Mouse (Mus musculus) lung, embryonic 16.5 days (tissue): ENCODE results near the gene Uts2. TPM values are rescaled to one million over a fixed set of nuclear protein-coding genes. Genes with fewer than 3 reads are reported as not detected.

ENCODE experiments used
- ATAC-seq: fragments of 200-750 bp; cut with Nextera tagmentation; 2 replicates; pipeline ENCODE4 v1.8.0; 2017; ENCODE audit warnings: low read depth, mild to moderate bottlenecking, moderate library complexity
- H3K27ac ChIP-seq: fragments of 300-500 bp; sonication (generic); 2 replicates; pipeline ENCODE4 v1.5.1; 2014; ENCODE audit warnings: mild to moderate bottlenecking, control low read depth, low read length
- H3K27me3 ChIP-seq: fragments of 300-500 bp; sonication (generic); 2 replicates; pipeline ENCODE4 v1.6.1; 2014; ENCODE audit warnings: low read depth, low read length, mixed read lengths; ENCODE audit not compliant: control insufficient read depth, insufficient read depth
- H3K36me3 ChIP-seq: fragments of 300-500 bp; sonication (generic); 2 replicates; pipeline ENCODE4 v1.6.1; 2014; ENCODE audit warnings: low read length; ENCODE audit not compliant: control insufficient read depth, insufficient read depth
- H3K4me1 ChIP-seq: fragments of 300-500 bp; sonication (generic); replicated peaks from 2 replicates; pipeline ENCODE4 v1.6.1; 2014; ENCODE audit warnings: low read length, mixed read lengths; ENCODE audit not compliant: control insufficient read depth, insufficient read depth
- H3K4me2 ChIP-seq: fragments of 300-500 bp; sonication (generic); 2 replicates; pipeline ENCODE4 v1.6.1; 2014; ENCODE audit warnings: low read depth, low read length, control low read depth
- H3K4me3 ChIP-seq: fragments of 300-500 bp; sonication (generic); 2 replicates; pipeline ENCODE4 v1.5.1; 2014; ENCODE audit warnings: mild to moderate bottlenecking, low read length, control low read depth
- H3K9ac ChIP-seq: fragments of 300-500 bp; sonication (generic); 2 replicates; pipeline ENCODE4 v1.6.1; 2014; ENCODE audit warnings: low read length, control low read depth
- H3K9me3 ChIP-seq: fragments of 300-500 bp; sonication (generic); 2 replicates; pipeline ENCODE4 v1.6.1; 2016; ENCODE audit warnings: low read length; ENCODE audit not compliant: control insufficient read depth
- WGBS: fragments of 180-500 bp; shearing (Covaris S2); extraction: QIAGEN DNeasy Blood & Tissue Kit; methylation state at CpG from one replicate; pipeline ENCODE4 v1.1.7; 2014; 5-methylcytosine and 5-hydroxymethylcytosine counted together
- polyA plus RNA-seq: library from polyadenylated mRNA; unstranded; fragments of >200 nt; fragmentation: Nextera tagmentation; extraction: Ambion mirVana; gene quantifications from 2 replicates; pipeline ENCODE4 v1.2.1, GENCODE M21; 2015

The Uts2 gene
- polyA plus RNA-seq, 1 experiment from 2014 or later = not detected

- no peak overlapping the region for H3K4me2 ChIP-seq
- no peak overlapping the region for H3K9ac ChIP-seq
- no peak overlapping the region for H3K4me3 ChIP-seq
- H3K9me3 ChIP-seq = no peaks in the 10 kb centered on the region
- no peaks in the 10 kb centered on the region for H3K36me3 ChIP-seq
- WGBS = 87% methylated on average over 11 of the region's 11 CpGs
- ATAC-seq = no peak
- no peak overlapping the region for H3K27ac ChIP-seq
- H3K4me1 ChIP-seq = no peaks in the 10 kb centered on the region
- H3K27me3 ChIP-seq = no peaks in the 10 kb centered on the region
These were observed 40.9 kb downstream of the Uts2 start for GRCm38 (mm10) chr4:151037800-151038199.

- H3K27ac ChIP-seq = no peak overlapping the region
- no peaks in the 10 kb centered on the region for H3K9me3 ChIP-seq
- H3K4me2 ChIP-seq = no peak overlapping the region
- WGBS = 78% methylated on average over 5 of the region's 5 CpGs
- ATAC-seq = no peak
- no peak overlapping the region for H3K4me3 ChIP-seq
- no peaks in the 10 kb centered on the region for H3K27me3 ChIP-seq
- H3K36me3 ChIP-seq = peaks cover 1% of the 10 kb centered on the region; the same call in 1 of the 2 replicates
- H3K9ac ChIP-seq = no peak overlapping the region
- peaks cover 8% of the 10 kb centered on the region for H3K4me1 ChIP-seq
These were observed 44.6 kb downstream of the Uts2 start for GRCm38 (mm10) chr4:151041506-151041905.

GRCm38 (mm10) chr4:151043281-151043680, 46.4 kb downstream of the Uts2 start:
- H3K9me3 ChIP-seq = no peaks in the 10 kb centered on the region
- peak overlapping the region; percentile 66 for H3K4me3 ChIP-seq
- peak overlapping the region; percentile 79 for H3K9ac ChIP-seq
- peaks cover 8% of the 10 kb centered on the region for H3K4me1 ChIP-seq
- no peaks in the 10 kb centered on the region for H3K27me3 ChIP-seq
- WGBS = 30% methylated on average over 5 of the region's 5 CpGs
- ATAC-seq = peak; percentile 44; the same call in 1 of the 2 replicates
- H3K27ac ChIP-seq = peak overlapping the region; percentile 85
- H3K4me2 ChIP-seq = peak overlapping the region; percentile 76
- peaks cover 8% of the 10 kb centered on the region; the same call in 1 of the 2 replicates for H3K36me3 ChIP-seq

GRCm38 (mm10) chr4:151044037-151044943, 47.4 kb downstream of the Uts2 start, which contains the start of gene Per3:
Gene Per3 (minus strand): TSS chr4:151044665.
- Histone ChIP-seq H3K9ac (peak within 1 kb of the TSS; percentile 79), H3K4me1 (peaks cover 8% of the 10 kb centered on the region), H3K9me3 (no peaks in the 10 kb centered on the region), H3K27me3 (no peaks in the 10 kb centered on the region), H3K4me2 (peak within 1 kb of the TSS; percentile 76), H3K36me3 (peaks cover 8% of the 10 kb centered on the region; the same call in 1 of the 2 replicates), H3K4me3 (peak within 1 kb of the TSS; percentile 66), H3K27ac (peak within 1 kb of the TSS; percentile 85)
- WGBS = under 1% methylated on average over 62 of the region's 79 CpGs
- ATAC-seq = peak; percentile 97

GRCm38 (mm10) chr4:151044944-151045570, 48.2 kb downstream of the Uts2 start:
- Histone ChIP-seq H3K9ac (peak overlapping the region; percentile 59), H3K4me1 (peaks cover 8% of the 10 kb centered on the region), H3K36me3 (peaks cover 8% of the 10 kb centered on the region; the same call in 1 of the 2 replicates), H3K4me3 (peak overlapping the region; percentile 66), H3K4me2 (peak overlapping the region; percentile 76), H3K9me3 (no peaks in the 10 kb centered on the region), H3K27me3 (no peaks in the 10 kb centered on the region), H3K27ac (peak overlapping the region; percentile 42; the same call in 1 of the 2 replicates)
- 4% methylated on average over 21 of the region's 21 CpGs for WGBS
- ATAC-seq = no peak; the same call in 1 of the 2 replicates

- Histone ChIP-seq H3K4me3 (no peak overlapping the region), H3K4me1 (peaks cover 8% of the 10 kb centered on the region), H3K27me3 (no peaks in the 10 kb centered on the region), H3K9ac (no peak overlapping the region), H3K4me2 (no peak overlapping the region), H3K9me3 (no peaks in the 10 kb centered on the region), H3K27ac (no peak overlapping the region), H3K36me3 (peaks cover 16% of the 10 kb centered on the region; the same call in 1 of the 2 replicates)
- no peak for ATAC-seq
- 86% methylated on average over 3 of the region's 3 CpGs for WGBS
These were observed 49.6 kb downstream of the Uts2 start for GRCm38 (mm10) chr4:151046524-151046923.

- no peak for ATAC-seq
- no peak overlapping the region for H3K4me3 ChIP-seq
- H3K27me3 ChIP-seq = no peaks in the 10 kb centered on the region
- H3K9me3 ChIP-seq = no peaks in the 10 kb centered on the region
- H3K9ac ChIP-seq = no peak overlapping the region
- peaks cover 2% of the 10 kb centered on the region for H3K4me1 ChIP-seq
- no peak overlapping the region for H3K27ac ChIP-seq
- H3K4me2 ChIP-seq = no peak overlapping the region
- WGBS = 82% methylated on average over 1 of the region's 1 CpGs
- peaks cover 23% of the 10 kb centered on the region for H3K36me3 ChIP-seq
These were observed 54.3 kb downstream of the Uts2 start for GRCm38 (mm10) chr4:151051162-151051561.
